Mouse (Mus musculus): ENCODE data around the gene Arhgef7.

DNA sequence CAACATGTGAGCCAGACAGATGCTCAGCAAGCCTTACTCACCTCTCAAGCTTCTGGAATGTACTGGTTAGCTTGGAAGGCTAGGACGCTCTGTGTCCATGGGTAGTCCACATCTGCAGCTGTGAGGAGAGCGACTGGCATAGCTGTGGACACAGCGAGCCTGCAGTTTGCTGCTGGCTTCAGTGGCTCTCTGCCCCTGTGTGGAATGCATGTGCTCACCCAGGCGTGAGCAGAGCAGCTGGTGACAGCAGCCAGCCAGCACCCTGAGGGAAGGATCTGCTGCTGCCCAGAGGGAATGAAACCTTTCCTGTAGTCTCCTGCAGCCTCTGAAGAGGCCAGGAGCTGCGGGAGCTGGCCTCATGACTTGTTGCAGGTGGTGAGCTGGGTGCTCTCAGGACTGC lies 93.0 kb downstream of the Arhgef7 start:
- TF ChIP-seq CTCF (IDR thresholded peaks at IDR 0.05) (no peak), EP300 (IDR thresholded peaks at IDR 0.05) (no peak)
